Mouse (Mus musculus) right cerebral cortex, postnatal 10 days (tissue): ENCODE measurements around the gene Gm20441.
A peak's percentile ranks its signal among the peaks of the same experiment; 100 is the strongest.

Experiments
- DNase-seq, 2 experiments: peaks; one replicate each; pipeline ENCODE4 v3.0.0; 2021; ENCODE audit warnings: low spot score in 2 of 2

The Gm20441 gene

GRCm38 (mm10) chr10:75780769-75781578 lies at the start of gene Gm20441, which contains the start of gene Gstt3:
Gm20441 (minus strand) TSS chr10:75780954.
Gstt3 (minus strand) TSS chr10:75781414.
- peak in 1 of 2 experiments; percentile 38 for DNase-seq

GRCm38 (mm10) chr10:75830275-75830670 lies 49.5 kb upstream of the Gm20441 start:
- no peak for DNase-seq

- DNase-seq = no peak
These were observed 48.9 kb upstream of the Gm20441 start for GRCm38 (mm10) chr10:75829529-75830274.

GRCm38 (mm10) chr10:75828500-75828931 lies 47.8 kb upstream of the Gm20441 start:
- DNase-seq = peak; percentile 74 to 79

- peak; percentile 54 to 58 for DNase-seq
These were observed 47.1 kb upstream of the Gm20441 start for GRCm38 (mm10) chr10:75827668-75828360.

- no peak for DNase-seq
These were observed 43.8 kb upstream of the Gm20441 start for GRCm38 (mm10) chr10:75824530-75824929.

GRCm38 (mm10) chr10:75823782-75824181 lies 43.0 kb upstream of the Gm20441 start:
- DNase-seq = no peak

GRCm38 (mm10) chr10:75822443-75822842 lies 41.7 kb upstream of the Gm20441 start, which contains the start of gene Gstt4:
Gstt4 (minus strand) TSS chr10:75822543.
- no peak for DNase-seq

GRCm38 (mm10) chr10:75819882-75820281 lies 39.1 kb upstream of the Gm20441 start:
- DNase-seq = no peak

- no peak for DNase-seq
These were observed 37.9 kb upstream of the Gm20441 start for GRCm38 (mm10) chr10:75818641-75819040.

- DNase-seq = no peak
These were observed 23.5 kb upstream of the Gm20441 start for GRCm38 (mm10) chr10:75804217-75804616.

- peak in 1 of 2 experiments; percentile 34 for DNase-seq
These were observed 17.5 kb upstream of the Gm20441 start, which contains the start of gene Gstt1 for GRCm38 (mm10) chr10:75798176-75798696. Gstt1 (minus strand) TSS chr10:75798584.

- DNase-seq = peak; percentile 43 to 44
These were observed 16.9 kb upstream of the Gm20441 start for GRCm38 (mm10) chr10:75797619-75798175.

- DNase-seq = no peak
These were observed 16.2 kb upstream of the Gm20441 start for GRCm38 (mm10) chr10:75796731-75797516.

GRCm38 (mm10) chr10:75794880-75795279 lies 14.1 kb upstream of the Gm20441 start:
- DNase-seq = no peak

GRCm38 (mm10) chr10:75790773-75791172 lies 10.0 kb upstream of the Gm20441 start:
- DNase-seq = no peak

- DNase-seq = no peak
These were observed 9.1 kb upstream of the Gm20441 start for GRCm38 (mm10) chr10:75789841-75790240.

- no peak for DNase-seq
These were observed 8.5 kb upstream of the Gm20441 start for GRCm38 (mm10) chr10:75789081-75789735.

- DNase-seq = no peak
These were observed 7.5 kb upstream of the Gm20441 start for GRCm38 (mm10) chr10:75788277-75788676.

- no peak for DNase-seq
These were observed 4.7 kb upstream of the Gm20441 start for GRCm38 (mm10) chr10:75785442-75785841.
